Mouse (Mus musculus): Measurements from ENCODE around the gene Tln2. TPM values are rescaled to one million over a fixed set of nuclear protein-coding genes. Genes with fewer than 3 reads are reported as not detected.

Tln2 gene
- polyA plus RNA-seq, 1 experiment from 2014 or later: 40.7 TPM

- Histone ChIP-seq H3K36me3 (replicated peaks) (no peaks in the 10 kb centered on the region), H3K9me3 (no peaks in the 10 kb centered on the region), H3K27me3 (replicated peaks; ENCODE audit: low read depth, poor library complexity, severe bottlenecking) (no peaks in the 10 kb centered on the region), H3K27ac (replicated peaks) (no peak overlapping the region), H3K4me3 (no peak overlapping the region), H3K4me1 (peaks cover 13% of the 10 kb centered on the region; the same call in 1 of the 2 replicates)
- WGBS: 91% methylated on average over 8 of the region's 8 CpGs
- no peak for DNase-seq (ENCODE audit: low spot score)
Observed at GRCm38 (mm10) chr9:67493876-67494552, 65.5 kb downstream of the Tln2 start.

- no peak for DNase-seq (ENCODE audit: low spot score)
- peaks cover 9% of the 10 kb centered on the region for H3K4me1 ChIP-seq
- H3K27me3 ChIP-seq (replicated peaks; ENCODE audit: low read depth, poor library complexity, severe bottlenecking): no peaks in the 10 kb centered on the region
- no peak overlapping the region for H3K4me3 ChIP-seq
- WGBS: 89% methylated on average over 3 of the region's 3 CpGs
- H3K9me3 ChIP-seq: no peaks in the 10 kb centered on the region
- H3K27ac ChIP-seq (replicated peaks): no peak overlapping the region
- H3K36me3 ChIP-seq (replicated peaks): no peaks in the 10 kb centered on the region
Observed at GRCm38 (mm10) chr9:67489370-67489769, 70.1 kb downstream of the Tln2 start.

GRCm38 (mm10) chr9:67486621-67487020, 72.9 kb downstream of the Tln2 start:
- no peak for DNase-seq (ENCODE audit: low spot score)
- H3K27ac ChIP-seq (replicated peaks): no peak overlapping the region
- WGBS: 79% methylated on average over 5 of the region's 5 CpGs
- no peak overlapping the region for H3K4me3 ChIP-seq
- H3K9me3 ChIP-seq: no peaks in the 10 kb centered on the region
- no peaks in the 10 kb centered on the region for H3K27me3 ChIP-seq (replicated peaks; ENCODE audit: low read depth, poor library complexity, severe bottlenecking)
- H3K36me3 ChIP-seq (replicated peaks): no peaks in the 10 kb centered on the region
- H3K4me1 ChIP-seq: peaks cover 21% of the 10 kb centered on the region

- peaks cover 25% of the 10 kb centered on the region for H3K4me1 ChIP-seq
- no peaks in the 10 kb centered on the region for H3K36me3 ChIP-seq (replicated peaks)
- no peaks in the 10 kb centered on the region for H3K27me3 ChIP-seq (replicated peaks; ENCODE audit: low read depth, poor library complexity, severe bottlenecking)
- H3K4me3 ChIP-seq: no peak overlapping the region
- H3K9me3 ChIP-seq: no peaks in the 10 kb centered on the region
- DNase-seq (ENCODE audit: low spot score): no peak
- 0 out of 2 replicates have a peak overlapping the region, but pooled peaks have one; percentile 6 for H3K27ac ChIP-seq (replicated peaks)
- WGBS: 81% methylated on average over 15 of the region's 15 CpGs
Observed at GRCm38 (mm10) chr9:67485169-67486072, 74.1 kb downstream of the Tln2 start.

GRCm38 (mm10) chr9:67482277-67482676, 77.2 kb downstream of the Tln2 start:
- Histone ChIP-seq H3K36me3 (replicated peaks) (no peaks in the 10 kb centered on the region), H3K4me1 (peaks cover 25% of the 10 kb centered on the region)
- WGBS: 68% methylated on average over 1 of the region's 1 CpGs

DNA sequence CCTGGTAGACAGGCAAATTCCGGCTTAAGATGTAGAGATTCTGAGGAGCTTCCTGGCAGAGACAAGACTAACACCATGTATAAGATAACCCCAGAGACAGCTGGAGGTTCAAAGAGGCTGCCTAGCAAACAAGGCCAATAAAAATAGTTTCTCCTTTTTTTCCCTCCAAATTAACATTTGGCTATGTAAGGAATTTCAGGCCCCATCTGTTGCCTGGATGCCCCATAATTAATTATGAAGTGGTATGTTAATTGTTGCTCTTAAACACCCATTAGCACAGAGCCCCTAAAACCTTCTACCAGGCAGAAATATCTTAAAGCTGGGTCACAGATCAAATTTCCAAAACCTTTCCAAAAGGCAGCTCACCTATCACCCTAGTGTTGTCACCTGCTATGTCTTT, 77.7 kb downstream of the Tln2 start:
- DNase-seq (ENCODE audit: low spot score): no peak
- H3K9me3 ChIP-seq: no peaks in the 10 kb centered on the region
- H3K4me3 ChIP-seq: no peak overlapping the region
- H3K27me3 ChIP-seq (replicated peaks; ENCODE audit: low read depth, poor library complexity, severe bottlenecking): peaks cover 6% of the 10 kb centered on the region; the same call in 1 of the 2 replicates
- peaks cover 25% of the 10 kb centered on the region for H3K4me1 ChIP-seq
- 58% methylated on average over 1 of the region's 1 CpGs for WGBS
- no peak overlapping the region for H3K27ac ChIP-seq (replicated peaks)
- H3K36me3 ChIP-seq (replicated peaks): no peaks in the 10 kb centered on the region

More at GRCm38 (mm10) chr9:67482277-67482676, 77.2 kb downstream of the Tln2 start:
- DNase-seq (ENCODE audit: low spot score): no peak
- Histone ChIP-seq H3K9me3 (no peaks in the 10 kb centered on the region), H3K27me3 (replicated peaks; ENCODE audit: low read depth, poor library complexity, severe bottlenecking) (peaks cover 6% of the 10 kb centered on the region; the same call in 1 of the 2 replicates), H3K27ac (replicated peaks) (no peak overlapping the region), H3K4me3 (no peak overlapping the region)

DNA sequence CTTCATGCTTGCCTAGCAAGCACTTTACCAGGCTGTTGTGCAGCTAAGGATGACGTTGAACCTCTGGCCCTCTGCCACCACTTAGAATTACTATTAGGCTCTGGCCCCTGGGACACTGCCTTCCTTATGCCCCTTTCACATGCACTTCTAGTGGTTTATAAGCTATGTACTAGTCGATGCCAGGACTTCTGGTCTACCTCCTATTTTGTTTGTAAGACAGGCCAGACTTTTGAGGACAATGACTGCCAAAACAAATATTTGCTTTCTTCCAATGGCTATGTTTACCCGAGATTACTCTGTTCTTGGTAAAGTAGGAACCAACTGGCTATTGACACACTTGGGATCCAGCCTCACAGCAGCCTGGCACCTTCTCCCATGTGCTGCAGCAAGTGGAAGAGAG, 82.1 kb downstream of the Tln2 start:
- Histone ChIP-seq H3K4me3 (no peak overlapping the region), H3K36me3 (replicated peaks) (no peaks in the 10 kb centered on the region), H3K27ac (replicated peaks) (no peak overlapping the region), H3K4me1 (peaks cover 11% of the 10 kb centered on the region), H3K9me3 (no peaks in the 10 kb centered on the region), H3K27me3 (replicated peaks; ENCODE audit: low read depth, poor library complexity, severe bottlenecking) (peaks cover 6% of the 10 kb centered on the region; the same call in 1 of the 2 replicates)
- 84% methylated on average over 3 of the region's 3 CpGs for WGBS
- DNase-seq (ENCODE audit: low spot score): no peak

- Histone ChIP-seq H3K27ac (replicated peaks) (no peak overlapping the region), H3K27me3 (replicated peaks; ENCODE audit: low read depth, poor library complexity, severe bottlenecking) (peaks cover 6% of the 10 kb centered on the region; the same call in 1 of the 2 replicates), H3K36me3 (replicated peaks) (no peaks in the 10 kb centered on the region), H3K4me3 (no peak overlapping the region), H3K9me3 (no peaks in the 10 kb centered on the region), H3K4me1 (no peaks in the 10 kb centered on the region)
- no peak for DNase-seq (ENCODE audit: low spot score)
- 93% methylated on average over 5 of the region's 5 CpGs for WGBS
Observed at GRCm38 (mm10) chr9:67476184-67476583, 83.3 kb downstream of the Tln2 start.

DNA sequence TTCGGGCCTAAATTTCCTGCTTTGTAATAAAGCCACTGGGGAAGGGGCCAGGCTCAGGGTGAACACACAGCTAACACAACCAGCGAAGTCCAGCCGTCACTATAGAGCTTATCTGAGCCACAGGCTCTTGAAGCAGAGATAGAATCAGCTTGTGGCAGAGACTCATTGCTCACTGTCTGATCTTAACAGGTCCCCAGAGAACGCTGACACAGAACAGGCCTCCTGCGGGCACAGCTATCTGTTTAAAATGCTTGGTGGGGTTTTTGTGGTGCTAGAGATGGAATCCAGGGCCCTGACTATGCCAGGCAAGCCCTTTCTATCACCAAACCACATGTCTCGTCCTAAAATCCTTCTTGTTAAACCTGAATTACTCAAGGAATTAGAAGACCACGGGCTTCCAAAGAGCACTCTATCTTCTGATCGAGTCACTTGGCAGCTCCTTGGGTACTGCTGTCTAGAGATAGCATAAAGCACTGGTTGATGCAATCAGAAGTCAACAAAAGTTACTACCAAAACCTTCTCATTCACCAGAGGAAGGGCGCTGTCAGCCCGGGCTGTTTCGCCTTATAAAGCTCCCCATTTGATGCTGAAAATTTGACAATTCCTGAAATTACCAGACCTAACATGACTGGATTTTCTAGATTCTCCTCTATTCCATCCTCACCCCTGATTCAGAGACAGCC, 95.9 kb downstream of the Tln2 start:
- no peaks in the 10 kb centered on the region for H3K36me3 ChIP-seq (replicated peaks)
- DNase-seq (ENCODE audit: low spot score): peak; percentile 39
- WGBS: 72% methylated on average over 11 of the region's 11 CpGs

DNA sequence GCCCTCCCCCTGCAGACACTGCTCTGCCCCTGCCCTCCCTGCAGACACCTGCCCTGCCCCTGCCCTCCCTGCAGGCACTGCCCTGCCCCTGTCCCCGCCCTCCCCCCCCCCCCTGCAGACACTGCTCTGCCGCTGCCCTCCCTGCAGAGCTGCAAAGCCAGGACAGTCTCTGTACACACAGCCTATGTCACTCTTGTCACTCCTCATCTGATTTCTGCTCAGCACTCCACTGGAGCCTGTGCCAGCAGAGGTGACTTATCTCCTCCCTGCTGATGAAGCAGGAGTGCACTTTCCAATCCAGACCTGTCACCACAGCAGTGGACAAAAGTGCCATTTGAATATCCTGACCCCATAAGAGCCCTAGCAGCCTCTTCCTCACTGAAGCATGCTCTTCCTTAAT, 118.0 kb downstream of the Tln2 start:
- Histone ChIP-seq H3K4me3 (no peak overlapping the region), H3K9me3 (no peaks in the 10 kb centered on the region), H3K27ac (replicated peaks) (0 out of 2 replicates have a peak overlapping the region, but pooled peaks have one; percentile 7), H3K36me3 (replicated peaks) (no peaks in the 10 kb centered on the region), H3K4me1 (peaks cover 19% of the 10 kb centered on the region), H3K27me3 (replicated peaks; ENCODE audit: low read depth, poor library complexity, severe bottlenecking) (no peaks in the 10 kb centered on the region)
- WGBS: 18% methylated on average over 1 of the region's 2 CpGs
- DNase-seq (ENCODE audit: low spot score): no peak

More for the DNA sequence above, 95.9 kb downstream of the Tln2 start:
- Histone ChIP-seq H3K4me1 (peaks cover 35% of the 10 kb centered on the region), H3K27ac (replicated peaks) (peak overlapping the region; percentile 75), H3K27me3 (replicated peaks; ENCODE audit: low read depth, poor library complexity, severe bottlenecking) (no peaks in the 10 kb centered on the region), H3K9me3 (no peaks in the 10 kb centered on the region), H3K4me3 (no peak overlapping the region)

GRCm38 (mm10) chr9:67437511-67437910, 122.0 kb downstream of the Tln2 start:
- no peak overlapping the region for H3K4me3 ChIP-seq
- H3K9me3 ChIP-seq: no peaks in the 10 kb centered on the region
- H3K4me1 ChIP-seq: peaks cover 43% of the 10 kb centered on the region
- no peak for DNase-seq (ENCODE audit: low spot score)
- 88% methylated on average over 1 of the region's 1 CpGs for WGBS
- H3K27ac ChIP-seq (replicated peaks): no peak overlapping the region
- no peaks in the 10 kb centered on the region for H3K36me3 ChIP-seq (replicated peaks)
- no peaks in the 10 kb centered on the region for H3K27me3 ChIP-seq (replicated peaks; ENCODE audit: low read depth, poor library complexity, severe bottlenecking)

All from embryonic facial prominence, embryonic 10.5 days (tissue).